9 mouse cellular contexts compared by ENCODE assay signal in the genomic region with DNA sequence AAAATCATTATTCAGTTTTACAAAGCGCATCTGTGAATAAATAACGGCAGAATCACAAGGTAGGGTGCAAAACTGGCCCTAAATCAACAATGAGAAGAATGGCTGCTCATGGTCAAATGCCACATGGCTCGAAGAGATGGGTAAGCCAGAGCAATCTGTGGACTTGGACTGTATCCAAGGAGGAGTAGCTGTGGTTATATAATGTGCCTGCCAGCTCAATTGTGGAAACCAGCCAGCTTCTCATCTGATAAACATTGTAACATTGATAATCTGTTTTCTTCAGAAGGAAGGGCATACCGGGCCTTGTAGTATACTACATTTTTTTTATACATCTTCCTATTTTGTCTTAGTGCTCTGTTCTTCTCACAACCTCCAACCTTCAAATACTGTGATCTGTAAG. TPM values are rescaled to one million over a fixed set of nuclear protein-coding genes. Genes with fewer than 3 reads are reported as not detected.
DNase-seq lines count a peak whose midpoint lies in the region; ATAC-seq lines count a peak whose summit lies in the region.
"Had no signal": no experiment of that assay in that cellular context is flagged by ENCODE, and none has a peak within 500 bp of the region (broad histone marks: within the 10 kb centered on the region; RNA-seq: fewer than 3 reads in every experiment).

No protein-coding gene starts in this region.

- H3K4me1 ChIP-seq in heart, embryonic 10.5 days = no peaks in the 10 kb centered on the region

- intact Hi-C loops in heart, postnatal 10 days (cut with DNase I) = loop anchor here (1.0 kb wide), 1 partner anchor 87 kb away; no protein-coding TSS in a partner anchor

- no peaks in the 10 kb centered on the region for H3K27me3 ChIP-seq in heart, embryonic 10.5 days (ENCODE audit: insufficient read depth, poor library complexity, severe bottlenecking)

- DNase-seq in heart, postnatal 10 days = peak; percentile 34 to 37
- no peak for DNase-seq in heart, embryonic 10.5 days (ENCODE audit: low spot score)
- DNase-seq in retina, adult 2 months (ENCODE audit: low read depth, low spot score) = peak; percentile 44
- DNase-seq in retina, postnatal 1 day = no peak
- peak; percentile 93 to 96 for DNase-seq in cerebellum, postnatal 10 days
- DNase-seq in spleen, postnatal 10 days (ENCODE audit: low spot score in 2 of 2) = no peak
- DNase-seq in urinary bladder, adult 18-20 months (ENCODE audit: low spot score in 2 of 2) = no peak

- no peaks in the 10 kb centered on the region for H3K9me3 ChIP-seq in heart, embryonic 10.5 days

- no peak overlapping the region for H3K4me3 ChIP-seq in heart, embryonic 10.5 days
- H3K4me3 ChIP-seq: erythroblast, embryonic 14.5 days had no signal

- H3K27ac ChIP-seq in heart, embryonic 10.5 days = no peak overlapping the region

- WGBS in heart, embryonic 10.5 days = 85% methylated on average over 4 of the region's 4 CpGs

- H3K36me3 ChIP-seq in heart, embryonic 10.5 days = peaks cover 77% of the 10 kb centered on the region

- peak; percentile 92 for ATAC-seq in megakaryocyte-erythroid progenitor cell, adult 5-6 weeks (replicated peaks; ENCODE audit: low FRiP score, low TSS enrichment, poor library complexity, severe bottlenecking)

RNA-seq across cellular contexts. Expression of gene Usp38, which starts 31.9 kb away (rescaled TPM):
- total RNA-seq in heart, postnatal 10 days (2021) = 10 to 100 TPM; 22.3 to 23.3 TPM
- polyA plus RNA-seq in heart, embryonic 10.5 days (2016; fragmentation: Nextera tagmentation; extraction: Ambion mirVana) = 19.5 and 21.7 TPM in 2 replicates
- total RNA-seq in megakaryocyte-erythroid progenitor cell, adult 5-6 weeks (2014; fragmentation: Nextera tagmentation) = 23.1 and 31.0 TPM in 2 replicates
- total RNA-seq in megakaryocyte-erythroid progenitor cell, adult 5-6 weeks (2017) = 34.8 and 37.5 TPM in 2 replicates

Comparison
In these comparisons a context has a peak if more than half of its experiments do, and no peak if none do; other contexts are left out.
1. DNase-seq: peak in heart, postnatal 10 days (2 of 2), retina, adult 2 months (single experiment) and cerebellum, postnatal 10 days (2 of 2); none in heart, embryonic 10.5 days (single experiment), retina, postnatal 1 day (single experiment), spleen, postnatal 10 days (0 of 2) and urinary bladder, adult 18-20 months (0 of 2).